Mouse (Mus musculus) liver, embryonic 16.5 days (tissue): ENCODE data around the gene Dcpp2. TPM values are rescaled to one million over a fixed set of nuclear protein-coding genes. Genes with fewer than 3 reads are reported as not detected.
A peak's percentile ranks its signal among the peaks of the same experiment; 100 is the strongest.

Experiments
- ATAC-seq: fragments of 200-750 bp; cut with Nextera tagmentation; 2 replicates; pipeline ENCODE4 v1.8.0; 2017; ENCODE audit warnings: low read depth, mild to moderate bottlenecking, moderate number of reproducible peaks, moderate library complexity
- H3K27ac ChIP-seq: fragments of 300-500 bp; sonication (generic); 2 replicates; pipeline ENCODE4 v1.5.1; 2014; ENCODE audit warnings: mild to moderate bottlenecking, low read length
- H3K27me3 ChIP-seq: fragments of 300-500 bp; sonication (generic); 2 replicates; pipeline ENCODE4 v1.6.1; 2014; ENCODE audit warnings: low read depth, low read length, mixed read lengths; ENCODE audit not compliant: control insufficient read depth, insufficient read depth
- H3K36me3 ChIP-seq: fragments of 300-500 bp; sonication (generic); 2 replicates; pipeline ENCODE4 v1.6.1; 2014; ENCODE audit warnings: mild to moderate bottlenecking; ENCODE audit not compliant: control insufficient read depth, insufficient read depth
- H3K4me1 ChIP-seq: fragments of 300-500 bp; sonication (generic); 2 replicates; pipeline ENCODE4 v1.6.1; 2014; ENCODE audit warnings: low read depth, low read length, mixed read lengths; ENCODE audit not compliant: control insufficient read depth
- H3K4me2 ChIP-seq: fragments of 300-500 bp; sonication (generic); 2 replicates; pipeline ENCODE4 v1.6.1; 2014; ENCODE audit warnings: low read depth, low read length, mixed read lengths
- H3K4me3 ChIP-seq: fragments of 300-500 bp; sonication (generic); 2 replicates; pipeline ENCODE4 v1.5.1; 2014; ENCODE audit warnings: low read depth, mild to moderate bottlenecking, low read length
- H3K9ac ChIP-seq: fragments of 300-500 bp; sonication (generic); 2 replicates; pipeline ENCODE4 v1.6.1; 2014; ENCODE audit warnings: low read depth, low read length
- H3K9me3 ChIP-seq: fragments of 300-500 bp; sonication (generic); replicated peaks from 2 replicates; pipeline ENCODE4 v1.6.1; 2016; ENCODE audit warnings: low read length; ENCODE audit not compliant: control insufficient read depth
- WGBS: fragments of 180-500 bp; shearing (Covaris S2); extraction: QIAGEN DNeasy Blood & Tissue Kit; methylation state at CpG from one replicate; pipeline ENCODE4 v1.1.7; 2014; ENCODE audit not compliant: insufficient replicate concordance; 5-methylcytosine and 5-hydroxymethylcytosine counted together
- polyA plus RNA-seq: library from polyadenylated mRNA; unstranded; fragments of >200 nt; fragmentation: Nextera tagmentation; extraction: Ambion mirVana; gene quantifications from 2 replicates; pipeline ENCODE4 v1.2.1, GENCODE M21; 2015

The Dcpp2 gene
- polyA plus RNA-seq, 1 experiment from 2014 or later: not detected

DNA sequence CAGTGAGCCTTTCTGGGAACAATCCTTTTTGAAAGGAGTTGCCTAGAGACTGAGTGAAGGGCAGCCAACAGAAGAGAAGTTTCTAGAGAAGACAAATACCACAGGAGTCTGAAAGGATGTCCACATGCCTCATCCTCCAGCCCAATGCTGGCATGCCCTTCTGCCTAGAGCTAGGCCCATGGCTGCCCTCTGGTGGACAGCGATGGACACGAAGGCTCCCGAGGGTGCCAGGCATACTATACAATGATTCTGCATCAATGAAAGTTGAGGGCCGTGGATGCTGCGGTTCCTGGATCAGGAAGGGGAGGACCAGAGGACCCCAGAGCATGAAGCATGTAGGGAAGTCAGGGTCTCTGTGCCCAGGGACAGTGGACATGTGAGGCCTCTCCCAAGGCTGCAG lies 27.4 kb upstream of the Dcpp2 start:
- Histone ChIP-seq H3K9me3 (no peaks in the 10 kb centered on the region), H3K4me3 (no peak overlapping the region), H3K4me1 (no peaks in the 10 kb centered on the region), H3K27me3 (no peaks in the 10 kb centered on the region), H3K4me2 (no peak overlapping the region), H3K9ac (no peak overlapping the region), H3K27ac (no peak overlapping the region), H3K36me3 (no peaks in the 10 kb centered on the region)
- 22% methylated on average over 5 of the region's 5 CpGs for WGBS
- ATAC-seq: no peak

DNA sequence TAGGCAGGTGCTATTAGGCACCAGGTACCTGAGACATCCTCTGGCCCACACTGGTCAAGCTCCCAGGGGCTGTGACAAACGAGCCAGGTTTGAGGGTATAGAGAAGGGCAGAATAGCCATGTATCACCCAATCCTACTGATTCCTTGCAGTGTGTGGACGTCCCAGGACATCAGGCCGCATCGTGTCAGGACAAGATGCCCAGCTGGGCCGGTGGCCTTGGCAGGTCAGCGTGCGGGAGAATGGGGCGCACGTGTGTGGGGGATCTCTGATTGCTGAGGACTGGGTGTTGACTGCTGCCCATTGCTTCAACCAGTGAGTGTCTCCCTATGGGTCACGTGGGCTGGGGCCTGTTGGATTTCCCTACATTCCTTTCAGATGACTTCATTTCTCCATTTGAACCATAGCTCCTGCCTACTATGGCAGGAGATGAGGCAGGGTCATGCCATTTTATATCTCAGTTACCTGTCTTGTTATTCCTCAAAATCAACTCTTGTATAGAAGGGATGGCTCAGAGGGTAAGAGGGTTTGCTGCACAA lies 26.4 kb upstream of the Dcpp2 start:
- H3K4me1 ChIP-seq: no peaks in the 10 kb centered on the region
- H3K27me3 ChIP-seq: no peaks in the 10 kb centered on the region
- no peak overlapping the region for H3K27ac ChIP-seq
- no peaks in the 10 kb centered on the region for H3K9me3 ChIP-seq
- no peak overlapping the region for H3K4me3 ChIP-seq
- no peaks in the 10 kb centered on the region for H3K36me3 ChIP-seq
- WGBS: 77% methylated on average over 10 of the region's 10 CpGs
- no peak for ATAC-seq
- H3K9ac ChIP-seq: no peak overlapping the region
- H3K4me2 ChIP-seq: no peak overlapping the region

DNA sequence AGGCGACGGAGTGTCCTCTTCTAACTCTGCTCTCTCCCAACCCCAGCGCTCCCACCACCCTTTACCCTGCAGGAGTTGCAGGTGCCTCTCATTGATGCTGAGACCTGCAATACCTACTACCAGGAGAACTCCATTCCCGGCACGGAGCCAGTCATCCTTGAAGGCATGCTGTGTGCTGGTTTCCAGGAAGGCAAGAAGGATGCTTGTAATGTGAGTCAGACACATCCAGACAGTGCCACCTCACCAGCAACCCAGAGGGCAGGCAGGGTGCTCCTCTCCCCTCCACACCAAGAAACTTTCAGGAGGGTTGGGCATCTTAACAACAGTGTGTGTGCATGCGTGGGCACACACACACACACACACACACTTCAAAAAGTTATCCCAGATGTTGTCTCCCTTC lies 23.5 kb upstream of the Dcpp2 start:
- no peak overlapping the region for H3K27ac ChIP-seq
- ATAC-seq: no peak
- H3K27me3 ChIP-seq: no peaks in the 10 kb centered on the region
- H3K36me3 ChIP-seq: no peaks in the 10 kb centered on the region
- no peaks in the 10 kb centered on the region for H3K4me1 ChIP-seq
- no peak overlapping the region for H3K4me3 ChIP-seq
- no peaks in the 10 kb centered on the region for H3K9me3 ChIP-seq
- no peak overlapping the region for H3K4me2 ChIP-seq
- WGBS: 74% methylated on average over 6 of the region's 6 CpGs
- no peak overlapping the region for H3K9ac ChIP-seq

DNA sequence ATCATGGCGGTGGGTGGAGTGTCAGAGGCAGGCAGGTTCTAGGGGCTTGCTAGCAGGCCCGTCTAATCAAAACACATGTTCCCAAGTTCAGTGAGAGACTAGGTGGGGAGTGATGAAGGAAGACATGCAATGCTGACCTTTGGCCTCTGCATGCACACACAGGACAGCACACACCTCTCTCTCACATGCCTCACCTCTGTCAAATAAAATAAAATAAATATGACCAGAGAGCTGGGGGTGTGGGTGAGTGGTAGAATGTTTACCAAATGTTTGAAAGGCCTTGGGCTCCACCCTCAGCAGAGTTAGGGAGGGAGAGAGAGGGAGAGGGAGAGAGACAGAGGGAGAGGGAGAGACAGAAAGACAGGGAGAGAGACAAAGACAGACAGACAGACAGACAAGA lies 22.8 kb upstream of the Dcpp2 start:
- H3K27me3 ChIP-seq: no peaks in the 10 kb centered on the region
- H3K4me1 ChIP-seq: no peaks in the 10 kb centered on the region
- no peak overlapping the region for H3K27ac ChIP-seq
- ATAC-seq: peak; percentile 69
- H3K36me3 ChIP-seq: no peaks in the 10 kb centered on the region
- no peak overlapping the region for H3K4me2 ChIP-seq
- no peaks in the 10 kb centered on the region for H3K9me3 ChIP-seq
- no peak overlapping the region for H3K4me3 ChIP-seq
- 69% methylated on average over 2 of the region's 2 CpGs for WGBS
- H3K9ac ChIP-seq: no peak overlapping the region

DNA sequence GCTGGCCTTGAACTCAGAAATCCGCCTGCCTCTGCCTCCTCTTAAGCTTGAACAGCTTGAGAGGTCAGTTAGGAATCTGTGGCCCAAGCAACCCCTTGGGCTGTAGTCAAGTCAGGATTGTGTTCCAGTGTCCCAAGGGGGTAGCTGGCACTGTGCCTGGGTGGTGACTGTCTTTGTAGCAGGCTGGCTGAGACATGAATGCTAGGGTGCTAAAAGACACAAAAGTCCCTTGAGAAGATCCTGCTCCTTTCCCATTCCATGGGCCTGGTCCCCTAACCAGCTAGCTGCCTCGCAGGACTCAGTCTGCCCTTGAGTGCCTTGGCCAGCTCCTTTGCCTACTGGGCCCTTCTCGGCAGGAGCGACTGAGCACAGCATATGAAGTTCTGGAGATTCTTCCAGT lies 17.8 kb upstream of the Dcpp2 start:
- Histone ChIP-seq H3K4me3 (no peak overlapping the region), H3K9me3 (no peaks in the 10 kb centered on the region), H3K36me3 (no peaks in the 10 kb centered on the region), H3K4me1 (no peaks in the 10 kb centered on the region), H3K27ac (no peak overlapping the region), H3K27me3 (no peaks in the 10 kb centered on the region), H3K9ac (no peak overlapping the region), H3K4me2 (no peak overlapping the region)
- ATAC-seq: no peak
- WGBS: 63% methylated on average over 4 of the region's 4 CpGs

DNA sequence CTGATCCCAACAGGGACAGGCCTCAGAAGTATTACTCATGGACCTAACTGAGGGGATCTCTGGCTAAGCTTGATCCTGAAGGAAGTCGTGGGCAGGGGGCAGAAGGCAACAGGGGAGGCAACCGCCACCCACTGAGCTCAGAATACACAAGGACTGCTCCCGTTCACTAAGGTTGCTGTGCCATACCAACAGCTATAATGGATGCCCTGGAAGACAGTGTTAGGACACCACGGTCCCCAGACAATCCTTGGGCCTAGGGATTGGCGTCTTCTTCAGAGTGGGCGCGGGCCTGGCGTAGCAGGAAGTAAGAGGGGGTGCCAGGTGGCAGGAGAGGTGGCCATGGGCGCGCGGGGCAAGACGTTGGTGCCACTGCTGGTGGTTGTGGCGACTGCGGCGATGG lies 12.9 kb upstream of the Dcpp2 start, which contains the start of gene Prss21:
TSS of gene Prss21 (plus strand) at position 301 of the 400 bp plus-strand sequence.
- Histone ChIP-seq H3K27me3 (no peaks in the 10 kb centered on the region), H3K4me3 (no peak within 1 kb of the TSS), H3K9me3 (no peaks in the 10 kb centered on the region), H3K27ac (no peak within 1 kb of the TSS), H3K4me2 (no peak within 1 kb of the TSS), H3K4me1 (no peaks in the 10 kb centered on the region), H3K9ac (no peak within 1 kb of the TSS), H3K36me3 (no peaks in the 10 kb centered on the region)
- WGBS: 76% methylated on average over 15 of the region's 15 CpGs
- ATAC-seq: no peak

DNA sequence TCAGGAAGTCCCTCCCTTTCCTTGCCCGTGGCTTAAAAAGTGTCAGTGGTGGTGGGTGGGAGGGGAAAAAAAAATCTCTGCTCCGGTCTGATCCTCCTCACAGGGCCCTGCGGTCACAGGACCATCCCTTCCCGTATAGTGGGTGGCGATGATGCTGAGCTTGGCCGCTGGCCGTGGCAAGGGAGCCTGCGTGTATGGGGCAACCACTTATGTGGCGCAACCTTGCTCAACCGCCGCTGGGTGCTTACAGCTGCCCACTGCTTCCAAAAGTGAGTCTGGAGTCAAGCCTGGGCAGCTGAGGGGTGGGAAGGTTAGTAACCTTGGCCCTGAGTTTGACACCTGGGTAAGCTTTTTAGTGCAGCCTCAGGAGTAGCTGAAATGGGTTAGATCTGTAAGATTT lies 12.2 kb upstream of the Dcpp2 start:
- Histone ChIP-seq H3K4me1 (no peaks in the 10 kb centered on the region), H3K9me3 (no peaks in the 10 kb centered on the region), H3K27me3 (no peaks in the 10 kb centered on the region), H3K4me3 (no peak overlapping the region), H3K9ac (no peak overlapping the region), H3K36me3 (no peaks in the 10 kb centered on the region), H3K4me2 (no peak overlapping the region), H3K27ac (no peak overlapping the region)
- 68% methylated on average over 11 of the region's 11 CpGs for WGBS
- ATAC-seq: no peak

DNA sequence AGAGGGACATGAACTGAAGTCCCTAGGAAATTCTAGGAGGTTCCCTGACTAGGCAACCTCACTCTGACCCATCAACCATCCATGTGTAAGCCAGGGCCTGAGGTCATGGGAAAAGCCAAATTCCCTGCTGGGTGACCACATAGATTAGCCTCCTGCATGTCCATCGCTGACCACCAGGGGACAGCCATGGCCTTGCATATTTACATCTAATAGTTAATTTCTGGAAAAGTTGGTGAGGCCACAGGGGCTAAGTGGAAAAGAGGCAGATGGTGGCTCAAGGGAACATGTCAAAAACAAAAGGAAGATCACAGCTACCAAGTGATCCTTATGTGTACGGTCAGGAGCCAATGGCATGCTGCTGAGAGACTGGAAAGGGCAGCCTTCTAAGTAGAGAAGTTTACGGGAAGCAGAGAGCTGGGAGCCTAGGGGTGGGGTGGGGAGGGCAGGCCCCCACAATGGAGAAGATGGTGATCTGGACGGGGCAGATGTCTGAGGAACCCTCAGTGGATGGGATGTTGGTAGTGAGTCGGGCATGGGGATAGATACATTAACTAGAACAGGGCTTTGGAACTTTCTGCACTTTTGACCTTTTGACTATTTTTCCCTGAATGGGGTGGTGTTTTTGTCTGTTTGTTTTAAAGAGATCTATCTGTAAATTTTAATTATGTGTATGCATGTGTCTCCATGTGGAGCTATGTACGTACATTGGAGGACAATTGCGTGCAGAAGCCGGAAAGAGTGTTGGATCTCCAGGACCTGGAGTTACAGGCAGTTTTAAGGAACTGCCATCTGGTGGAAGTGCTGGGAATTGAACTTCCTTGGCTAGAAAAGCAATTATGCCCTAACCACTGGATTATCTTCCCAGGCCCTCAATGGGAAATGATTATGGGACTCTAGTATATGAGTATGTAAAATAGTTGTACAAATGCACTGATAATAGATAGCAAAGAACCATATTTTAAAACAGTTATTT lies 6.5 kb upstream of the Dcpp2 start:
- Histone ChIP-seq H3K9ac (no peak overlapping the region), H3K4me2 (no peak overlapping the region), H3K27me3 (no peaks in the 10 kb centered on the region), H3K27ac (no peak overlapping the region), H3K9me3 (no peaks in the 10 kb centered on the region), H3K4me1 (no peaks in the 10 kb centered on the region), H3K36me3 (no peaks in the 10 kb centered on the region), H3K4me3 (no peak overlapping the region)
- 29% methylated on average over 8 of the region's 8 CpGs for WGBS
- ATAC-seq: no peak

DNA sequence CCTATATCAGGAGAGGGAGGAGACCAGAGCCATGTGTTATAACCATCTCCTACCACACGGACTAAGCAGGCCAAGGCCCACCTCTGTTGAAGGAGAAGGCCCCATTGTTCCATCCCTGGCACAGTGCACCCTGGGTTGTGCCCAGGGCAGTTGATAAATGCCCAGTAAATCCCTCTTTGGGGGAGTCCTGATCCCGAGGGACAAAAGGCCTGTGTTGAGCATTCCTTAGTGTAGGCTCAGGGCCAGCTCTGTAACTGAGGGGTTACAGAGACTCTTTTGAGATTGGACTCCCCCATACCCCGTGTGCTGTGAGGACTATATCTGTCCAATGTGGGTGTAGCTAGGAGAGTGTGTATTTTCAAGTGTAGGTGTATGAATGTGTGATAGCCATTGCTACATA lies 3.9 kb upstream of the Dcpp2 start:
- Histone ChIP-seq H3K4me3 (no peak overlapping the region), H3K9me3 (no peaks in the 10 kb centered on the region), H3K27ac (no peak overlapping the region), H3K4me2 (no peak overlapping the region), H3K27me3 (no peaks in the 10 kb centered on the region), H3K36me3 (no peaks in the 10 kb centered on the region), H3K9ac (no peak overlapping the region), H3K4me1 (no peaks in the 10 kb centered on the region)
- WGBS: 37% methylated on average over 3 of the region's 3 CpGs
- no peak for ATAC-seq
